Mouse (Mus musculus) embryonic facial prominence, embryonic 15.5 days (tissue): ENCODE data around the gene Olfr10. TPM values are rescaled to one million over a fixed set of nuclear protein-coding genes. Genes with fewer than 3 reads are reported as not detected.

Experiments
- ATAC-seq: fragments of 200-750 bp; cut with Nextera tagmentation; 2 replicates; pipeline ENCODE4 v1.8.0; 2017; ENCODE audit warnings: low read depth, moderate TSS enrichment; ENCODE audit not compliant: insufficient number of reproducible peaks, low FRiP score, low TSS enrichment
- H3K27ac ChIP-seq: fragments of 300-500 bp; sonication (generic); replicated peaks from 2 replicates; pipeline ENCODE4 v1.5.1; 2015; ENCODE audit warnings: mild to moderate bottlenecking, inconsistent platforms
- H3K27me3 ChIP-seq: fragments of 300-500 bp; sonication (generic); 2 replicates; pipeline ENCODE4 v1.6.1; 2015; ENCODE audit warnings: inconsistent platforms
- H3K36me3 ChIP-seq: fragments of 300-500 bp; sonication (generic); 2 replicates; pipeline ENCODE4 v1.6.1; 2015; ENCODE audit warnings: mild to moderate bottlenecking, inconsistent platforms
- H3K4me1 ChIP-seq: fragments of 300-500 bp; sonication (generic); 2 replicates; pipeline ENCODE4 v1.6.1; 2015; ENCODE audit warnings: inconsistent platforms
- H3K4me2 ChIP-seq: fragments of 300-500 bp; sonication (generic); replicated peaks from 2 replicates; pipeline ENCODE4 v1.6.1; 2015; ENCODE audit warnings: mild to moderate bottlenecking, inconsistent platforms
- H3K4me3 ChIP-seq: fragments of 300-500 bp; sonication (generic); replicated peaks from 2 replicates; pipeline ENCODE4 v1.5.1; 2015; ENCODE audit warnings: mild to moderate bottlenecking, inconsistent platforms
- H3K9ac ChIP-seq: fragments of 300-500 bp; sonication (generic); 2 replicates; pipeline ENCODE4 v1.6.1; 2015; ENCODE audit warnings: inconsistent platforms
- H3K9me3 ChIP-seq: fragments of 300-500 bp; sonication (generic); replicated peaks from 2 replicates; pipeline ENCODE4 v1.6.1; 2016; ENCODE audit warnings: inconsistent platforms
- WGBS: fragments of 180-500 bp; shearing (Covaris S2); methylation state at CpG from one replicate; pipeline ENCODE4 v1.1.7; 2015; 5-methylcytosine and 5-hydroxymethylcytosine counted together
- polyA plus RNA-seq: library from polyadenylated mRNA; unstranded; fragments of >200 nt; fragmentation: Nextera tagmentation; extraction: Ambion mirVana; gene quantifications from 2 replicates; pipeline ENCODE4 v1.2.1, GENCODE M21; 2015

Gene Olfr10
- polyA plus RNA-seq, 1 experiment from 2014 or later, result not detected

DNA sequence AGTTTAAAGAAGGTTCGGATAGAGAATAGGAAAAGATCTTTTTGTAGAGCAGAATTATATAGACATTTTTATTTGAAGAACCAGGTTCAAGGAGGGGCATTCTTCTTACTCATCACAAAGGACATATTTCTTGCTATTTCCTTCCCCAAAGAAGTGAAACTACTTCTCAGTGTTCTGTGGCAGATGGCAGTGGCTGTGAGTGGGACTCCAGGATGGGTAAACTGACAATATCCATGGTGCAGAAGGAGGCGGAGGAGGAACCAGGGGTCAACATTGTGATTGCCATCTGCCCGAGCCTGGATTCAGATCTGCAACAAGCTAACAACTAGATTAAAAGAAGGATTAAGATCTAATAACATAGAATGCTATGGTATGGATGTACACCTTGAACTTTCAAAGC is 22.2 kb downstream of the Olfr10 start:
- H3K9me3 ChIP-seq, result no peaks in the 10 kb centered on the region
- H3K27me3 ChIP-seq, result no peaks in the 10 kb centered on the region
- no peak overlapping the region for H3K27ac ChIP-seq
- no peaks in the 10 kb centered on the region for H3K4me1 ChIP-seq
- H3K4me2 ChIP-seq, result no peak overlapping the region
- H3K36me3 ChIP-seq, result no peaks in the 10 kb centered on the region
- ATAC-seq, result no peak
- no peak overlapping the region for H3K9ac ChIP-seq
- WGBS, result 74% methylated on average over 3 of the region's 3 CpGs
- no peak overlapping the region for H3K4me3 ChIP-seq

DNA sequence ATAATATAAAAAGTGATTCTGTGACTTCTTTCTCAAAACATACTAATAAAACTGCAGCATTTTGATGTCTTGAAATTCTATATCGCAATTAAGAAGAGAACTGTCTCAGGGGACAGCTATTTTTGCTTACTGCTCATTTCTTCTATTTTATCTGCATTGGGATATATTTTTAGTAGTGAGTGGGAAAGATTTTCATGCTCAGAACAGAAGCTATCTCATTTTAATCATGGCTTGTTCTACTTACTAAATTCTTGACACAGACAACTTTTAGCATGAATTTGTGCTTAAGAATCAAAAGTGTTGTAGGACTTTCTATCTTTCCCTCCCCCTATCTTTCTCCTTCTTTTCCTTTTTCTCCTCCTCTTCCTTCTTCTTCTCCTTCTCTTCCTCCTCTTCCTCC is 25.1 kb downstream of the Olfr10 start:
- H3K9me3 ChIP-seq, result no peaks in the 10 kb centered on the region

DNA sequence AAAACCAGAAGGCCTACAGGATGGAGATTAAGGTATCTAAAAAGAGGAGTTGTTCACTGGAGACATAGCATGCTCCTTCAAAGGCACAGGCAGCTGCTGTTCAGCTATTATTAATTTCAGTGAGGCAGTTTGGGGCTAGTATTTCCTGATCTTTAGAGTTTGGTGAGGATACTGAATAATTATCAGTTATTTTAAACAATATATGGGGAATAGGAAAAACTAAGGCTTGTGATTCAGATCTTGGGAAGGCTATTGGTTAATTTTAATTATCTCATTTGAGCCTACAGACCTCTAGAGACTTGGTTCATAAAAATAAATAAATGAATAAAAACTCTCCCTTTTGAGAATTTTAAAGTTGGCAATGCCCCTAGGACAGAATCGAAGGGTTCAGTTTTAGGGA is 30.3 kb downstream of the Olfr10 start, which contains the start of gene Olfr1390:
TSS of gene Olfr1390 (plus strand) at position 301 of the 400 bp plus-strand sequence.
- Histone ChIP-seq H3K4me3 (no peak within 1 kb of the TSS), H3K4me2 (no peak within 1 kb of the TSS), H3K27me3 (no peaks in the 10 kb centered on the region), H3K4me1 (no peaks in the 10 kb centered on the region), H3K27ac (no peak within 1 kb of the TSS), H3K9ac (no peak within 1 kb of the TSS), H3K9me3 (no peaks in the 10 kb centered on the region), H3K36me3 (no peaks in the 10 kb centered on the region)
- ATAC-seq, result no peak
- 75% methylated on average over 1 of the region's 1 CpGs for WGBS

More for the DNA sequence above, 25.1 kb downstream of the Olfr10 start:
- 68% methylated on average over 1 of the region's 1 CpGs for WGBS
- ATAC-seq, result no peak
- H3K9ac ChIP-seq, result no peak overlapping the region
- H3K4me3 ChIP-seq, result no peak overlapping the region
- H3K4me2 ChIP-seq, result no peak overlapping the region
- no peak overlapping the region for H3K27ac ChIP-seq
- no peaks in the 10 kb centered on the region for H3K4me1 ChIP-seq
- H3K27me3 ChIP-seq, result no peaks in the 10 kb centered on the region
- no peaks in the 10 kb centered on the region for H3K36me3 ChIP-seq

GRCm38 (mm10) chr11:49337150-49337832 is 32.8 kb downstream of the Olfr10 start:
- ATAC-seq, result no peak
- WGBS, result 70% methylated on average over 4 of the region's 4 CpGs
- H3K4me1 ChIP-seq, result no peaks in the 10 kb centered on the region

More at GRCm38 (mm10) chr11:49337150-49337832, 32.8 kb downstream of the Olfr10 start:
- Histone ChIP-seq H3K9me3 (no peaks in the 10 kb centered on the region), H3K4me2 (no peak overlapping the region), H3K9ac (no peak overlapping the region), H3K4me3 (no peak overlapping the region), H3K36me3 (no peaks in the 10 kb centered on the region), H3K27me3 (no peaks in the 10 kb centered on the region), H3K27ac (no peak overlapping the region)

Other genes starting within 250 kb of the Olfr10 start
- 0.21 TPM in 2 replicates for gene Tgtp2, start 240.5 kb upstream of the Olfr10 start, polyA plus RNA-seq
- 2.1 and 2.6 TPM in 2 replicates for gene Ifi47, start 228.2 kb upstream of the Olfr10 start, polyA plus RNA-seq
- 0.17 and 0.27 TPM in 2 replicates for gene Olfr1396, start 189.9 kb upstream of the Olfr10 start, polyA plus RNA-seq
- 0.25 and 0.51 TPM in 2 replicates for gene Olfr1395, start 162.5 kb upstream of the Olfr10 start, polyA plus RNA-seq
- 0.05 TPM in 2 replicates for gene Olfr1394, start 150.4 kb upstream of the Olfr10 start, polyA plus RNA-seq
- 1.7 and 2.2 TPM in 2 replicates for gene Btnl9, start 117.6 kb upstream of the Olfr10 start, polyA plus RNA-seq
- 36.0 and 36.7 TPM in 2 replicates for gene Zfp62, start 101.4 kb upstream of the Olfr10 start, polyA plus RNA-seq
- 71.7 and 75.4 TPM in 2 replicates for gene Mgat1, start 60.5 kb upstream of the Olfr10 start, polyA plus RNA-seq
- 0.11 TPM in 1 of 2 replicates, not detected in the other for gene Olfr1393, start 26.4 kb upstream of the Olfr10 start, polyA plus RNA-seq
- not detected in 2 replicates for gene Olfr1392, start 19.5 kb upstream of the Olfr10 start, polyA plus RNA-seq
- gene Olfr1391, start 18.0 kb downstream of the Olfr10 start, polyA plus RNA-seq, result 0.08 TPM in 1 of 2 replicates, not detected in the other
- gene Olfr1390, start 30.4 kb downstream of the Olfr10 start, polyA plus RNA-seq, result not detected in 2 replicates
- gene Olfr1389, start 118.3 kb downstream of the Olfr10 start, polyA plus RNA-seq, result 0.05 TPM in 1 of 2 replicates, not detected in the other
- 0.12 TPM in 2 replicates for gene Olfr1388, start 131.9 kb downstream of the Olfr10 start, polyA plus RNA-seq
- gene Olfr1387, start 150.6 kb downstream of the Olfr10 start, polyA plus RNA-seq, result 0.23 TPM in 1 of 2 replicates, not detected in the other
- 0.19 TPM in 1 of 2 replicates, not detected in the other for gene Olfr1386, start 160.3 kb downstream of the Olfr10 start, polyA plus RNA-seq
- gene Olfr1385, start 184.3 kb downstream of the Olfr10 start, polyA plus RNA-seq, result not detected in 2 replicates
- gene Olfr1384, start 202.0 kb downstream of the Olfr10 start, polyA plus RNA-seq, result not detected in 2 replicates
- gene Olfr1383, start 214.9 kb downstream of the Olfr10 start, polyA plus RNA-seq, result 0.12 TPM in 1 of 2 replicates, not detected in the other
- not detected in 2 replicates for gene Olfr1382, start 223.5 kb downstream of the Olfr10 start, polyA plus RNA-seq
- not detected in 2 replicates for gene Olfr1381, start 238.7 kb downstream of the Olfr10 start, polyA plus RNA-seq